Mouse (Mus musculus) liver, embryonic 13.5 days (tissue): Measurements from ENCODE around the gene Cyp2d26. TPM values are rescaled to one million over a fixed set of nuclear protein-coding genes. Genes with fewer than 3 reads are reported as not detected.
A peak's percentile ranks its signal among the peaks of the same experiment; 100 is the strongest.
"Not testable (repeated sequence)": the region's sequence is repeated elsewhere in the genome, so short reads cannot be mapped to it uniquely, and the experiment has no call there.

Source experiments
- ATAC-seq: fragments of 200-750 bp; cut with Nextera tagmentation; 2 replicates; pipeline ENCODE4 v1.8.0; 2017; ENCODE audit warnings: low read depth, mild to moderate bottlenecking, moderate number of reproducible peaks, moderate library complexity
- DNase-seq: peaks from one replicate; pipeline ENCODE4 v3.0.0; 2022
- H3K27ac ChIP-seq: fragments of 300-500 bp; sonication (generic); 2 replicates; pipeline ENCODE4 v1.5.1; 2015; ENCODE audit warnings: moderate library complexity, mild to moderate bottlenecking, inconsistent platforms
- H3K27me3 ChIP-seq: fragments of 300-500 bp; sonication (generic); 2 replicates; pipeline ENCODE4 v1.6.1; 2015; ENCODE audit warnings: mild to moderate bottlenecking, inconsistent platforms
- H3K36me3 ChIP-seq: fragments of 300-500 bp; sonication (generic); 2 replicates; pipeline ENCODE4 v1.6.1; 2015; ENCODE audit warnings: mild to moderate bottlenecking, inconsistent platforms
- H3K4me1 ChIP-seq: fragments of 300-500 bp; sonication (generic); replicated peaks from 2 replicates; pipeline ENCODE4 v1.6.1; 2015; ENCODE audit warnings: inconsistent platforms
- H3K4me2 ChIP-seq: fragments of 300-500 bp; sonication (generic); 2 replicates; pipeline ENCODE4 v1.6.1; 2015; ENCODE audit warnings: inconsistent platforms, mild to moderate bottlenecking, moderate library complexity
- H3K4me3 ChIP-seq: fragments of 300-500 bp; sonication (generic); replicated peaks from 2 replicates; pipeline ENCODE4 v1.5.1; 2015; ENCODE audit warnings: mild to moderate bottlenecking, inconsistent platforms
- H3K9ac ChIP-seq: fragments of 300-500 bp; sonication (generic); 2 replicates; pipeline ENCODE4 v1.6.1; 2015; ENCODE audit warnings: mild to moderate bottlenecking, inconsistent platforms
- H3K9me3 ChIP-seq: fragments of 300-500 bp; sonication (generic); replicated peaks from 2 replicates; pipeline ENCODE4 v1.6.1; 2016; ENCODE audit warnings: inconsistent platforms
- WGBS: fragments of 180-500 bp; shearing (Covaris S2); methylation state at CpG from one replicate; pipeline ENCODE4 v1.1.7; 2015; ENCODE audit not compliant: insufficient replicate concordance; 5-methylcytosine and 5-hydroxymethylcytosine counted together
- polyA plus RNA-seq: library from polyadenylated mRNA; unstranded; fragments of >200 nt; fragmentation: Nextera tagmentation; extraction: Ambion mirVana; gene quantifications from 2 replicates; pipeline ENCODE4 v1.2.1, GENCODE M21; 2015

Gene Cyp2d26
- polyA plus RNA-seq, 1 experiment from 2014 or later: 8.0 TPM

DNA sequence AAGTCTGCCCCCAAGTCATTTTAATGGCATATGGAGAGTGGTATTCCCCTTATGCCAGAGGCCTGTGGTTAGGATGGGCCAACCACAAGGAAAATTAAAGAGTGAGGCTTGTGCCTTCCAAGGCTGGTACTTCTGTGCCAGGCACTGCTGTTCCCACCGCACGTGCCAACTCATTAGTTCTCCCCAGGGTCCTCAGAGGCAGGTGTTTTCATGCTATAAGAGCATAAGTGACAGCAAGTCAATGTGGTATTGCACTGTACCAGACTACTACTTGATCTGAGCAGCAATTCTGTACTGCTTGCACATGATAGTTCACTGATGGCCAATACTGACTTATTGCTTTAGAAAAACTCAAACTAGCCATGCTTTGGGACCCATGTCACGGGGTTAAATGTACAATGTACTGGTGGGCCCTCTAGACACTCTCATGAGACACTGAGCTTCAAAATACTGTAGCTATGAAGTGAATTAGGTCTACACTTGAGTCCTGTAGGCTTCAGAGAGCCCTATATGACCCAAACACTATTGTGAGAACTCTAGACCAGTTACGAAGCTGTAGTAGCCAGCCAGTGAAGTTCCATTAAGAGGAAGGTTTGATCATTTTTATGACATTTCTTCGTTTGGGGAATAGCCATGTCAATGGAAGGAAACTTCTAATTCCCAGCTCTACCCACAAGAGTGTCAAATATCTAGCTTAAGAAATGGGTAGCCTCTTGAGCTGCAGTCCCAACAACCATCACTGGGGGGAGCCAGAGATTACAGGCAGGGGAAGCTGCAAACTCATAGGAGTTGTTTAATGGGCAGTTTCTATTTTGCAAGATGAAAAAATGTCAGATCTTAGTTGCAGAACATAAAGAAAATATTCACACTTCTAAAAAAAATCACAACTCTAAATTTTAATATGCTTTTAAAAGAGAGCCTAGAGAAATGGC is 10.9 kb upstream of the Cyp2d26 start:
- no peaks in the 10 kb centered on the region for H3K27me3 ChIP-seq
- no peak overlapping the region for H3K4me2 ChIP-seq
- H3K9ac ChIP-seq: no peak overlapping the region
- H3K36me3 ChIP-seq: no peaks in the 10 kb centered on the region
- ATAC-seq (no peak), DNase-seq (peak; percentile 53)
- no peak overlapping the region for H3K4me3 ChIP-seq
- no peak overlapping the region for H3K27ac ChIP-seq
- no peaks in the 10 kb centered on the region for H3K9me3 ChIP-seq
- WGBS: 72% methylated on average over 5 of the region's 5 CpGs
- peaks cover 7% of the 10 kb centered on the region for H3K4me1 ChIP-seq

DNA sequence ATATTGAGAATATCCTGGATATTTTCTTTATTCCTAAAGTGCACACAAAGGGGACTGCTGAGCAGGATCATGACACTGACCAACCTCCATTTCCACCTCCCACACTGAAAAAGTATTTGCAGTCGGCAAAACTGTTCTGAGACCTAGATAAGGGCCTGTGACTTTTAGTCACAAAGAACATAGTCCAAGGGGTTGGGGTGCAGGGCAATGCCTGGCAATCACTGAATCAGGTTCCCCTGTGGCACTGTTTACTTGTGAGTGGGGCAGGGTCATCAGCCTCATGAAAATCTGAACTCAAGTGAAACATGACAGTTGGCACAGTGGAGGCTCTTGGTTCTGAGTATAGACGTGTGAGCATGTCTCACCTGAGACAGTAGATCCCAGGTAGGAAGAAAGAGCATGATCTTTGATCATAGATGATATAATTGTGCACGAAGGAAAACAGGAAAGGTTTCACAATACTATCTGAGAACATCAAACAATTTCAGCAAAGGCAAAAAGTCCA is 1.9 kb upstream of the Cyp2d26 start:
- no peak overlapping the region for H3K4me2 ChIP-seq
- no peaks in the 10 kb centered on the region for H3K27me3 ChIP-seq
- H3K36me3 ChIP-seq: no peaks in the 10 kb centered on the region
- DNase-seq (no peak), ATAC-seq (no peak)
- no peaks in the 10 kb centered on the region for H3K9me3 ChIP-seq
- no peak overlapping the region for H3K27ac ChIP-seq
- WGBS: 44% methylated on average over 3 of the region's 3 CpGs
- H3K4me1 ChIP-seq: no peaks in the 10 kb centered on the region; the same call in none of the 2 replicates
- no peak overlapping the region for H3K4me3 ChIP-seq
- H3K9ac ChIP-seq: no peak overlapping the region

DNA sequence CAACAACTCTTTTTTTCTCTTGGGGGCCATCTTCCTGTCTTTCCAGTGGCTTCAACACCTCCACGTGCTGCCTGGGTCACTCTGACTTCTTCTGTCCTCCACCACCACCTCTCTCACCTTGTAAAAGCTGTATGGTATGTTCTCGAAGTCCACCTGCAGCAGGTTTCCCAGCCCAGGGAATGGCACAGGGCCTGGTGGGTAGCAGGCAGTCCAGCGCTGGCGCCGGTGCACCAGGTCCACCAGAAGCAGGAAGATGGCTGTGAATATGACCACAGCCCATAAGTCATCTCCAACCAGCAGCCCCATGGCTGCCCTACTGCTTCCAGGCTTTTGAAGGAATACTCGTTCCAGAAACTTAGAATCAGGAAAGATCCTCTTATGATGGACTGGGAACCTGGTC is 226 bp downstream of the Cyp2d26 start:
- Histone ChIP-seq H3K27ac (no peak overlapping the region; the same call in 1 of the 2 replicates), H3K4me1 (no peaks in the 10 kb centered on the region; the same call in none of the 2 replicates), H3K36me3 (no peaks in the 10 kb centered on the region), H3K4me2 (no peak overlapping the region), H3K9me3 (no peaks in the 10 kb centered on the region), H3K4me3 (no peak overlapping the region), H3K27me3 (no peaks in the 10 kb centered on the region), H3K9ac (no peak overlapping the region)
- WGBS: 56% methylated on average over 6 of the region's 6 CpGs
- ATAC-seq (0 out of 2 replicates have a peak, but pooled peaks have one; percentile 12), DNase-seq (no peak)

DNA sequence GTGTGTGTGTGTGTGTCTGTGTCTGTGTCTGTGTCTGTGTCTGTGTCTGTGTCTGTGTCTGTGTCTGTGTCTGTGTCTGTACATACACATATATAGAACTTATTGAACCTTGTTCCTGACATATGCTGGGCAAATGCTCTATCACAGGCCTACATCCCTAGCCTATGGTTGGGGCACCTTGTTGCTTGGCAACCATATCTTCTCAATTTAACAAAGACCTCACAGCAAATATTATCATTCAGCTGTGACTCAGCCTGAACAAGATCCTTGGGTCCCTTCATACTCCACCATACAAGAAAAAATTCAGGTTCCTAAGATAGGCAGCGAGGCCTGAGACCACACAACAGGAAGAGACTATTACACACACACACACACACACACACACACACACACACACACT is 640 bp downstream of the Cyp2d26 start:
- no peak overlapping the region for H3K9ac ChIP-seq
- DNase-seq (no peak), ATAC-seq (no peak; the same call in 1 of the 2 replicates)
- no peak overlapping the region for H3K4me2 ChIP-seq
- H3K4me1 ChIP-seq: no peaks in the 10 kb centered on the region; the same call in none of the 2 replicates
- H3K27ac ChIP-seq: no peak overlapping the region
- no peaks in the 10 kb centered on the region for H3K9me3 ChIP-seq
- no peak overlapping the region for H3K4me3 ChIP-seq
- WGBS: 64% methylated on average over 1 of the region's 1 CpGs
- H3K27me3 ChIP-seq: no peaks in the 10 kb centered on the region
- H3K36me3 ChIP-seq: no peaks in the 10 kb centered on the region

DNA sequence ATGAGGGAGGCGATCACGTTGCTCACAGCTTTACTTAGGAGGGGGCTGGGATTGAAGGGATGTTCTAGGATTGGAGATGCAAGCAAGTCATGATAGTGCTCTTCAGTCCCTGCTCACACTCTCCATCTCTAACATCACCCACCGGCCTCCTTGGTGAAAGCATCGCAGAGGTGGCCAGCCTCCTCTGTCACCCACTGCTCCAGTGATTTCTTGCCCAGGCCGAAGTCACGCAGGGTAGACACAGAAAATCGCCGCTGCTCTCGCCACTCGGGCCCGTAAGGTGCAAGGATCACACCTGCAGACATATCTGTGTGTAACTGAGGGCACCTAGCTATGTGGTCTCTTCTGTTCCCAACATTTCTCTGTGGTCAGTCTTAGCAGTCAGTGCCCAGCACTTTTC is 1.5 kb downstream of the Cyp2d26 start:
- no peak overlapping the region for H3K27ac ChIP-seq
- H3K9ac ChIP-seq: no peak overlapping the region
- WGBS: 79% methylated on average over 11 of the region's 11 CpGs
- H3K4me2 ChIP-seq: no peak overlapping the region
- no peak for ATAC-seq
- H3K4me3 ChIP-seq: no peak overlapping the region
- H3K36me3 ChIP-seq: no peaks in the 10 kb centered on the region
- no peak for DNase-seq
- no peaks in the 10 kb centered on the region for H3K27me3 ChIP-seq
- H3K9me3 ChIP-seq: no peaks in the 10 kb centered on the region
- H3K4me1 ChIP-seq: no peaks in the 10 kb centered on the region; the same call in none of the 2 replicates

DNA sequence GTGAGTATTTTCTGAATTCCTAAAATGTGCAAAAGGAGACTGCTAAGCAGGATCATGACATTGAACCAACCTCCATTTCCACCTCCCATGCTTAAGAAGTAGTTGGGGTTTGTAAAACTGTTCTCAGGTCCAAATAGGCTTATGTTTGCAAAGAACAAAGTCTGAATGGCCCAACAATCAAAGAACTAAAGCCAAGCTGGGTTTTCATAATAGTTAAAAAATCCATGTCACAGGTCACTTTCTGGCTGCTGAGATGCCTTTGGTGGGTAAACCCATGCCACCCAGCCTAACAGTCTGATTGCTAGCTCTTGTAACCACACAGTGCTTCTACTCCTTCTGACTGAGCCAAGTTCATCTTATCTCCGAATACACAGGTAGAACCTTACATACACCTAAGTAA is 9.5 kb downstream of the Cyp2d26 start:
- H3K9ac ChIP-seq: no peak overlapping the region
- H3K4me2 ChIP-seq: no peak overlapping the region
- no peaks in the 10 kb centered on the region for H3K4me1 ChIP-seq
- 47% methylated on average over 1 of the region's 1 CpGs for WGBS
- H3K4me3 ChIP-seq: no peak overlapping the region
- no peak overlapping the region for H3K27ac ChIP-seq
- DNase-seq (no peak), ATAC-seq (no peak)
- H3K36me3 ChIP-seq: no peaks in the 10 kb centered on the region
- H3K27me3 ChIP-seq: no peaks in the 10 kb centered on the region
- H3K9me3 ChIP-seq: no peaks in the 10 kb centered on the region

DNA sequence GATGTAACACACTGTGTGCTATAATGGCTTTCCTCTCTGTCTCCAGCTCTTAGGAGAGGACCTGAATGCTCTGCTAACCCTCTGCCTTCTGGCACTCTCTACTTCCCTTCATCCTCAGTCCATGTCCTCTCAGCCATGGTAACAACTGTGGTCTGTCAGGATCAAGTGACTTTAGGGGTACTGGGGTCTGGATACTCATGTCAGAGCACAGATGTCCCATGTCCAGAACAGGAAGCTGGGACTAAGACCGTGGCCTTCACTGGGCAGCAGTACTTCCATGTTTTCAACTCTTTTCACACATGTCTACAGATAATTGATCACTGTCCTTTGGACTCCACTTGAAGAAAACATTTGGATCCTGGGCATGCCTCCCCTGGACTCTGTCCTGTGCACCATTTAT is 10.3 kb downstream of the Cyp2d26 start:
- no peak overlapping the region for H3K4me3 ChIP-seq
- H3K4me2 ChIP-seq: no peak overlapping the region
- H3K36me3 ChIP-seq: no peaks in the 10 kb centered on the region
- no peaks in the 10 kb centered on the region for H3K4me1 ChIP-seq
- DNase-seq (no peak), ATAC-seq (no peak)
- H3K9ac ChIP-seq: no peak overlapping the region
- H3K27ac ChIP-seq: no peak overlapping the region
- no peaks in the 10 kb centered on the region for H3K27me3 ChIP-seq
- H3K9me3 ChIP-seq: no peaks in the 10 kb centered on the region
- 42% methylated on average over 1 of the region's 1 CpGs for WGBS

DNA sequence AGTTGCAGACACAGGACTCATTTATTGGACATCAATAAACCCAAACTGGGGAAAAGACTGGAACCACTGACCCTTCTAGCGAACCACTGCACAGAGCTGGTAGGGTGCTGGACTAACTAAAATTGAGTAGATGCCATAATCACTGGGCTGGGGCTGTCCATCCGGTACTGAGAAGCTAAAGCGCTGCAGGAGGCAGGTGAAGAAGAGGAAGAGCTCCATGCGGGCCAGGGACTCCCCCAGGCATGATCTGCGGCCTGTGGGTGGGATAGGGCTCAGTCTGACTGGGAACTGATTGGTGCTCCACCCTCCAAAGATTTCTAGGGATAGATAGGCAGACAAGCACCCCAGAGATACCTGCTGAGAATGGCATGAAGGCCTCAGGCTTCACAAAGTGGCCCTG is 16.2 kb downstream of the Cyp2d26 start:
- not testable (repeated sequence) for ATAC-seq, H3K27ac ChIP-seq

DNA sequence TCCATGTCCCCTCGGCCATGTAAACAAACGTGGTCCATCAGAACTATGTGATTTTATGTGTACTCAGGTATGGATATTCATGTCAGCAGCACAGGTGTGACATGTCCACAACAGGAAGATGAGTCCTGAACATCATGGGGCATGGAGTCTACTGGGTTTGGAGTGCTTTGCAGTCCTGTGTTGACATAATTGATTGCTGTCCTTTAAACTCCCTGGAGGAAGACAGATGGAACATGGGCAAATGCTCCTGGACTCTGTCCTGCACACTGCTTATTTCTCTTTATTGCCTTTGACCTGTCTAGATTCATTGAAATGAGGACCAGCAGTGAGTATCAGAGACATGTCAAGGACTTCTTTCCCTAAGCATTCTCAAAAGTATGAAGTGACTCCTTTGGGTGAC is 28.2 kb downstream of the Cyp2d26 start:
- 58% methylated on average over 2 of the region's 2 CpGs for WGBS
- no peak for ATAC-seq
- H3K27ac ChIP-seq: no peak overlapping the region

More for the DNA sequence above, 16.2 kb downstream of the Cyp2d26 start:
- H3K36me3 ChIP-seq, H3K4me1 ChIP-seq, H3K4me2 ChIP-seq, H3K9me3 ChIP-seq, H3K27me3 ChIP-seq, H3K9ac ChIP-seq, H3K4me3 ChIP-seq, DNase-seq: not testable (repeated sequence)
- WGBS: 64% methylated on average over 5 of the region's 5 CpGs

DNA sequence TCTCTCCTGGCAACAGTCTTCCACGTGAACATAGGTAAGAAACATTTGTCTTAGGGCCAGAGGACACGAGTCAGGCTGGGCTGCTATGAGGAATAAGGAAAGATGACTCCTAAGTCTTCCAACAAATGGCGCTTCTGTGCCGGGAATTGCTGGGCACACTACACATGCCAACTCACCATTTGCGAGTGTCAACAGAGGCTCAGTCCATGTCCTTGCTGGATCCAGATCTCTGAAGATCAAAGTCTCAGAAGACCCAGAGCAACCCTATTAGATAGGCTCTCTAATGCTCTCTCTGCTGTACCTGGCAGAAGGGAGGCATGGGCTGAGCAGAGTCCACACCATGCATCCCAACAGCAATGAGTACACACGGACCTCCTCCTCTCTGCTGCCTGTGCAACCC is 29.2 kb downstream of the Cyp2d26 start:
- ATAC-seq: no peak
- WGBS: 57% methylated on average over 6 of the region's 6 CpGs
- Histone ChIP-seq H3K36me3 (no peaks in the 10 kb centered on the region), H3K27ac (no peak overlapping the region), H3K4me1 (no peaks in the 10 kb centered on the region), H3K9me3 (no peaks in the 10 kb centered on the region), H3K27me3 (no peaks in the 10 kb centered on the region), H3K4me3 (no peak overlapping the region), H3K9ac (no peak overlapping the region), H3K4me2 (no peak overlapping the region)
- no peak for DNase-seq

More for the DNA sequence above, 28.2 kb downstream of the Cyp2d26 start:
- Histone ChIP-seq H3K27me3 (no peaks in the 10 kb centered on the region), H3K9ac (no peak overlapping the region), H3K36me3 (no peaks in the 10 kb centered on the region), H3K4me1 (no peaks in the 10 kb centered on the region), H3K4me3 (no peak overlapping the region), H3K9me3 (no peaks in the 10 kb centered on the region), H3K4me2 (no peak overlapping the region)
- no peak for DNase-seq

DNA sequence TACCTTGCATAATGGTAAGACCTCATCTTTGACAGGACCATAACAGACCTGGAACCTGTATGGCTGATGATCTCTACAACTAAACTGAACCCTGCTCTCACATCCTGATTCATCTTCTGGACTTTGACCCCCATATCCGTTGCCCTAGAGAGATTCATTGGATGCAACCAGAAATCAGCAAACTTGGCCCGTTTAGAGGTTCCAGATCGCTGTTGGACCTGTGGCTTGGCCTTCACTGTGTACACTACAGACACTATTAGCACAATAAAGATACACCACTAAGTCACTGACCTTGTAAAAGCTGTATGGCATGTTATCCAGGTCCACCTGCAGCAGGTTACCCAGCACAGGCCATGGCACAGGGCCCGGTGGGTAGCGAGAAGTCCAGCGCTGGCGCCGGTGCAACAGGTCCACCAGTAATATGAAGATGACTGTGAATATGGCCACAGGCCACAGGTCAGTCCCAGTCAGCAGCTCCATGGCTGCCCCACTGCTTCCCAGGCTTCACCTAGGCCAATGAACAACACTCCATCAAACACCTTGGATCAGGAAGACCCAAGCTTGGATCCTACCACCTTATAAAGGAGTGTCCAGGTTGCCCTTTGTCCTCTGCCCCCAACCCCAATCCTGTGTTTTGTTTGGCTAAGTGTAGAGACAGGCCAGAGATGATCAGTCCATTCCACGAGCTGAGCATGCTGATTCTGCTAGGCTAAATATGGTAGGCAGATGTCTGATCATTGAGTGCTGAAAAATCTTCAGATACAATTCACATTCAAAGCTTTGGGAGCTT is 30.3 kb downstream of the Cyp2d26 start, which contains the start of gene Cyp2d40:
Gene Cyp2d40, minus strand, starts transcription at position 553 of the 790 bp plus-strand sequence.
- Histone ChIP-seq H3K4me3 (no peak within 1 kb of the TSS), H3K4me1 (no peaks in the 10 kb centered on the region), H3K9ac (no peak within 1 kb of the TSS), H3K27me3 (no peaks in the 10 kb centered on the region), H3K27ac (no peak within 1 kb of the TSS), H3K9me3 (no peaks in the 10 kb centered on the region), H3K4me2 (no peak within 1 kb of the TSS), H3K36me3 (no peaks in the 10 kb centered on the region)
- ATAC-seq (no peak), DNase-seq (no peak)
- WGBS: 76% methylated on average over 9 of the region's 9 CpGs
